Mouse (Mus musculus): ENCODE measurements at regions not wholly inside any gene's neighbourhood (a gene's known extent, or its start where the extent isn't known, plus 50 kb on each side); places are given as distances from the start of the nearest gene placed in this dataset.

- peaks cover 15% of the 10 kb centered on the region for H3K4me1 ChIP-seq (replicated peaks)
- no peaks in the 10 kb centered on the region for H3K9me3 ChIP-seq (replicated peaks)
- H3K4me2 ChIP-seq = no peak overlapping the region
- no peaks in the 10 kb centered on the region for H3K27me3 ChIP-seq (replicated peaks)
- no peaks in the 10 kb centered on the region for H3K36me3 ChIP-seq
- no peak overlapping the region for H3K27ac ChIP-seq (ENCODE audit: poor library complexity, severe bottlenecking)
- no peak overlapping the region for H3K9ac ChIP-seq
- no peak for ATAC-seq (ENCODE audit: insufficient number of reproducible peaks, low FRiP score)
- H3K4me3 ChIP-seq = no peak overlapping the region
- WGBS = 90% methylated on average over 2 of the region's 2 CpGs
Observed at GRCm38 (mm10) chr1:151104806-151105205, 77.5 kb upstream of the Gm47985 start.

DNA sequence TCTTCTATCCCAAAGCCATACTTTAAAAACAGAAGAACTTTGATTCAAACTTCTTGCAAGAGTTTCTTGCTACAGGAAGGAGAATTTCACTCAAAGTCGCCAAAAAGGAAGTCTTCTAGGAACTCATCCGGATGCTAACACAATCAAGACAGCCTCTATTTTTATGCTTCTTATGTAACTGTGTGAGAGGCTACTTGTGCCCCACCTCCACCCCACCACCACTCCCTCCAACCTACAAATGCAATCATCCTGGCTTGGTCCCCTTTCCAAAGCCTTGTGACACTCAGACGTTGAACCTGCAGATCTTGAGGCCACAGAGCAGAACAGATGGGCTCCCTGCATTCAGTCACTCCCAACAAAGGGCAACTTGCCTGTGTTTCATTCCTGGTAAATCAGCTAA lies 77.1 kb upstream of the Gm47985 start:
- 58% methylated on average over 3 of the region's 3 CpGs for whole genome bisulfite sequencing
- H3K27ac ChIP-seq (ENCODE audit: poor library complexity, severe bottlenecking) = no peak overlapping the region
- no peaks in the 10 kb centered on the region for H3K36me3 ChIP-seq
- no peak for ATAC-seq (ENCODE audit: insufficient number of reproducible peaks, low FRiP score)
- no peaks in the 10 kb centered on the region for H3K9me3 ChIP-seq (replicated peaks)
- no peak overlapping the region for H3K4me2 ChIP-seq
- H3K4me1 ChIP-seq (replicated peaks) = peaks cover 16% of the 10 kb centered on the region
- no peak overlapping the region for H3K4me3 ChIP-seq
- no peak overlapping the region for H3K9ac ChIP-seq
- no peaks in the 10 kb centered on the region for H3K27me3 ChIP-seq (replicated peaks)

- ATAC-seq (ENCODE audit: insufficient number of reproducible peaks, low FRiP score) = no peak
- 69% methylated on average over 3 of the region's 3 CpGs for WGBS
- no peaks in the 10 kb centered on the region for H3K36me3 ChIP-seq
Observed at GRCm38 (mm10) chr1:151107401-151107800, 74.9 kb upstream of the Gm47985 start.

GRCm38 (mm10) chr1:151109333-151109732 lies 73.0 kb upstream of the Gm47985 start:
- no peak overlapping the region for H3K4me2 ChIP-seq

More at GRCm38 (mm10) chr1:151107401-151107800, 74.9 kb upstream of the Gm47985 start:
- H3K27me3 ChIP-seq (replicated peaks) = no peaks in the 10 kb centered on the region
- H3K9ac ChIP-seq = no peak overlapping the region
- H3K4me3 ChIP-seq = no peak overlapping the region
- H3K27ac ChIP-seq (ENCODE audit: poor library complexity, severe bottlenecking) = no peak overlapping the region
- no peak overlapping the region for H3K4me2 ChIP-seq
- H3K4me1 ChIP-seq (replicated peaks) = peaks cover 17% of the 10 kb centered on the region
- no peaks in the 10 kb centered on the region for H3K9me3 ChIP-seq (replicated peaks)

GRCm38 (mm10) chr1:151110412-151110811 lies 71.9 kb upstream of the Gm47985 start:
- peaks cover 11% of the 10 kb centered on the region for H3K4me1 ChIP-seq (replicated peaks)
- no peaks in the 10 kb centered on the region for H3K9me3 ChIP-seq (replicated peaks)
- no peak overlapping the region for H3K4me3 ChIP-seq
- H3K36me3 ChIP-seq = no peaks in the 10 kb centered on the region
- H3K9ac ChIP-seq = no peak overlapping the region
- H3K27me3 ChIP-seq (replicated peaks) = no peaks in the 10 kb centered on the region
- ATAC-seq (ENCODE audit: insufficient number of reproducible peaks, low FRiP score) = no peak
- 59% methylated on average over 4 of the region's 4 CpGs for WGBS
- H3K27ac ChIP-seq (ENCODE audit: poor library complexity, severe bottlenecking) = no peak overlapping the region
- no peak overlapping the region for H3K4me2 ChIP-seq

More at GRCm38 (mm10) chr1:151109333-151109732, 73.0 kb upstream of the Gm47985 start:
- no peak overlapping the region for H3K4me3 ChIP-seq
- no peaks in the 10 kb centered on the region for H3K27me3 ChIP-seq (replicated peaks)
- peaks cover 12% of the 10 kb centered on the region for H3K4me1 ChIP-seq (replicated peaks)
- H3K36me3 ChIP-seq = no peaks in the 10 kb centered on the region
- 86% methylated on average over 2 of the region's 2 CpGs for WGBS
- H3K9me3 ChIP-seq (replicated peaks) = no peaks in the 10 kb centered on the region
- ATAC-seq (ENCODE audit: insufficient number of reproducible peaks, low FRiP score) = no peak
- H3K9ac ChIP-seq = no peak overlapping the region
- H3K27ac ChIP-seq (ENCODE audit: poor library complexity, severe bottlenecking) = no peak overlapping the region

GRCm38 (mm10) chr1:151111683-151112082 lies 70.7 kb upstream of the Gm47985 start:
- H3K27me3 ChIP-seq (replicated peaks) = no peaks in the 10 kb centered on the region
- H3K36me3 ChIP-seq = no peaks in the 10 kb centered on the region
- no peak overlapping the region for H3K27ac ChIP-seq (ENCODE audit: poor library complexity, severe bottlenecking)
- no peak overlapping the region for H3K4me2 ChIP-seq
- no peak for ATAC-seq (ENCODE audit: insufficient number of reproducible peaks, low FRiP score)
- peaks cover 11% of the 10 kb centered on the region for H3K4me1 ChIP-seq (replicated peaks)
- H3K9ac ChIP-seq = no peak overlapping the region
- no peak overlapping the region for H3K4me3 ChIP-seq
- WGBS = 49% methylated on average over 6 of the region's 6 CpGs
- no peaks in the 10 kb centered on the region for H3K9me3 ChIP-seq (replicated peaks)

DNA sequence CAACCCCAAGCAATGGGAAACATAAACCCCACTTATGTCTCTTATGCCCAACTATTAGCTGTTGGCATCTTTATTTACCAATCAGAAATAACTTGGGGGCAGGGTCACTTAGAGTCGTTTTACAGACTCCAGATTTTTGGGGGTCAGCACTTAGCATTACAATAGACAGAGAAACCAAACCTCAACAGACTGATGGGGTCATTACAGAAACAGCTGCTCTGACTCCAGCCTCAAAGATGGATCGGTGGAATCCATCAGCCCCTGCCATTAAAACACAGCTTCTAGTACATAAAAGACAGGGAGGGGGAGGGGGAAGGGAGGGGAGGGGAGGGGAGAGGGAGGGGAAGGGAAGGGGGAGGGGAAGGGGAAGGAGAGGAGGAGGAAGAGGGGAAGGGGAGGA lies 69.9 kb upstream of the Gm47985 start:
- Histone ChIP-seq H3K36me3 (no peaks in the 10 kb centered on the region), H3K4me2 (no peak overlapping the region), H3K9ac (no peak overlapping the region), H3K4me1 (replicated peaks) (peaks cover 11% of the 10 kb centered on the region), H3K9me3 (replicated peaks) (no peaks in the 10 kb centered on the region), H3K4me3 (no peak overlapping the region), H3K27ac (ENCODE audit: poor library complexity, severe bottlenecking) (no peak overlapping the region), H3K27me3 (replicated peaks) (no peaks in the 10 kb centered on the region)
- no peak for ATAC-seq (ENCODE audit: insufficient number of reproducible peaks, low FRiP score)
- 45% methylated on average over 2 of the region's 2 CpGs for WGBS

GRCm38 (mm10) chr1:151113199-151113598 lies 69.1 kb upstream of the Gm47985 start:
- Histone ChIP-seq H3K36me3 (no peaks in the 10 kb centered on the region), H3K4me1 (replicated peaks) (peaks cover 11% of the 10 kb centered on the region), H3K4me3 (no peak overlapping the region), H3K27ac (ENCODE audit: poor library complexity, severe bottlenecking) (no peak overlapping the region), H3K9ac (no peak overlapping the region), H3K4me2 (no peak overlapping the region), H3K9me3 (replicated peaks) (no peaks in the 10 kb centered on the region), H3K27me3 (replicated peaks) (no peaks in the 10 kb centered on the region)
- peak; percentile 76 for ATAC-seq (ENCODE audit: insufficient number of reproducible peaks, low FRiP score)
- WGBS = 74% methylated on average over 2 of the region's 2 CpGs

DNA sequence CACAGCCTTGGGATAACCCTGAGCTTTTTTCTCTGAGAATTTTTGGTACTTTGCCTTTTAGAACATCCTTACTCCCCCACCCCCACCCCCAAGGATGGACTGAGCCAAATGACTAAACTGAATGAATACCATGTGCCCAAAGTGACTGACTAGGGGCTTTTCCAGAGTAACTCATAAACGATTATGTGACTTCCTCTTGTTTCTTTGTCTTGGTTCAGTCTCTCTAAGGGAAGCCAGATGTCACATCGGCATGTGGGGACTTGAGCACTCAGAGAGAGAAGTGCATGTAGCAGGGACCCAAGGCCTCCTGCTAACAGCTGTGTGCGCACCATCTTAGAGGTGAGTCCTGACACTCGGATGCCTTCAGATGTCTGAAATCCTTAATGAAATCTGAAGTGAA lies 63.8 kb upstream of the Gm47985 start:
- no peak overlapping the region for H3K4me3 ChIP-seq
- WGBS = 61% methylated on average over 4 of the region's 4 CpGs
- no peak overlapping the region for H3K4me2 ChIP-seq
- no peak for ATAC-seq (ENCODE audit: insufficient number of reproducible peaks, low FRiP score)
- no peaks in the 10 kb centered on the region for H3K27me3 ChIP-seq (replicated peaks)
- H3K36me3 ChIP-seq = no peaks in the 10 kb centered on the region
- no peak overlapping the region for H3K27ac ChIP-seq (ENCODE audit: poor library complexity, severe bottlenecking)
- no peaks in the 10 kb centered on the region; the same call in 1 of the 2 replicates for H3K9me3 ChIP-seq (replicated peaks)
- H3K4me1 ChIP-seq (replicated peaks) = no peaks in the 10 kb centered on the region
- no peak overlapping the region for H3K9ac ChIP-seq

DNA sequence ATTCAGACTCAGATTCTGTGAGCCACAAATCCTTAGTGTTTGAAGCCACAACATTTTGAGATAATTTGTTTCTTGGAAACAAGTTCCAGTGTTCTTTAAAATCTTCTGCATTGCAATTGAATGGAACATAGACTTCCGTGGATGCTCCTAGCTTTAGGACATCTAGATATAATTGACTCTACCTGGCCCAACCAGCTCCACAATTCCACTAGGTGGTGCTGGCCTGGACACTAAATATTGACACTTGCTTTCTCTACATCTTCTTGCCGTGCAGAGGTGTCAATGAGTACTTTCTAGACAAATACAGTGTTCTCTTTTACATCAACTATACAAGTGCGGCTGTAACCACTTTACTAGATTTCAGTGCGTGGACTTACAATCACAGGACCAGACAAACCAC lies 63.4 kb upstream of the Gm47985 start:
- Histone ChIP-seq H3K36me3 (no peaks in the 10 kb centered on the region), H3K4me1 (replicated peaks) (no peaks in the 10 kb centered on the region), H3K27ac (ENCODE audit: poor library complexity, severe bottlenecking) (no peak overlapping the region), H3K9ac (no peak overlapping the region), H3K9me3 (replicated peaks) (no peaks in the 10 kb centered on the region; the same call in 1 of the 2 replicates), H3K27me3 (replicated peaks) (no peaks in the 10 kb centered on the region), H3K4me3 (no peak overlapping the region), H3K4me2 (no peak overlapping the region)
- 84% methylated on average over 4 of the region's 4 CpGs for WGBS
- ATAC-seq (ENCODE audit: insufficient number of reproducible peaks, low FRiP score) = no peak

- no peak for ATAC-seq (ENCODE audit: insufficient number of reproducible peaks, low FRiP score)
- no peak overlapping the region for H3K27ac ChIP-seq (ENCODE audit: poor library complexity, severe bottlenecking)
- H3K36me3 ChIP-seq = no peaks in the 10 kb centered on the region
- no peak overlapping the region for H3K4me3 ChIP-seq
- WGBS = 80% methylated on average over 7 of the region's 7 CpGs
- H3K27me3 ChIP-seq (replicated peaks) = no peaks in the 10 kb centered on the region
- H3K4me1 ChIP-seq (replicated peaks) = no peaks in the 10 kb centered on the region
- H3K4me2 ChIP-seq = no peak overlapping the region
- no peak overlapping the region for H3K9ac ChIP-seq
- H3K9me3 ChIP-seq (replicated peaks) = no peaks in the 10 kb centered on the region; the same call in 1 of the 2 replicates
Observed at GRCm38 (mm10) chr1:151119566-151119965, 62.8 kb upstream of the Gm47985 start.

- no peaks in the 10 kb centered on the region for H3K4me1 ChIP-seq (replicated peaks)
- no peak overlapping the region for H3K27ac ChIP-seq (ENCODE audit: poor library complexity, severe bottlenecking)
- no peak for ATAC-seq (ENCODE audit: insufficient number of reproducible peaks, low FRiP score)
- H3K4me2 ChIP-seq = no peak overlapping the region
- H3K27me3 ChIP-seq (replicated peaks) = no peaks in the 10 kb centered on the region
- H3K9me3 ChIP-seq (replicated peaks) = no peaks in the 10 kb centered on the region; the same call in 1 of the 2 replicates
- H3K36me3 ChIP-seq = no peaks in the 10 kb centered on the region
- H3K4me3 ChIP-seq = no peak overlapping the region
- WGBS = 91% methylated on average over 2 of the region's 2 CpGs
- no peak overlapping the region for H3K9ac ChIP-seq
Observed at GRCm38 (mm10) chr1:151121686-151122085, 60.7 kb upstream of the Gm47985 start.
